Mouse (Mus musculus) testis, adult 2 months (tissue): ENCODE results near the gene Myl6.

Experiments
- CTCF ChIP-seq: fragments of 200-500 bp; IDR thresholded peaks from 2 replicates; pipeline ENCODE4 v1.5.1; 2012; ENCODE audit warnings: low read depth, mild to moderate bottlenecking, inconsistent platforms, low read length, moderate library complexity; ENCODE audit not compliant: control insufficient read depth, insufficient read depth, insufficient replicate concordance
- POLR2A ChIP-seq: fragments of 200-500 bp; IDR thresholded peaks from 2 replicates; pipeline ENCODE4 v1.6.1; 2012; ENCODE audit warnings: low read depth, mild to moderate bottlenecking, inconsistent platforms, low read length, moderate library complexity; ENCODE audit not compliant: control insufficient read depth

DNA sequence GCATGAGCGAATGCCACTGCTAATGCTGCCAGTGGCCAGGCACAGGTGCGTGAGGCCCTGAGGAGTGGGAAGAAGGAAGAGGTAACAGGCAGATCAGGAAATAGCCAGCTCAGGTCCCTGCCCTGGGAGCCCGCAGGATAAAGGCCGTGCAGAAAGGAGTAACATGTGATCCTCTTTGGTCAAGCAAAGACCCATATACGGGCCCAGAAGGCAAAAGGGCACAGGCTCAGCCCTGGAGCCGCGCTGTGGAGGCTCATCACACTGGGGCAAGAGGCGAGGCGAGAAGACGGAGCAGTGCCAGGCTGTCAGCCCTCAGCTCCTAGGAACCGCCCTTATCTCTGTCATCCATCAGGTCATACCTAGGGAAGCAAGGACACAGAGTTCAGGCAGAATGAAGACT, 16.4 kb upstream of the Myl6 start:
- TF ChIP-seq CTCF (no peak), POLR2A (no peak)
